Mouse (Mus musculus) hindbrain, embryonic 16.5 days (tissue): ENCODE results near the gene Gdf5. TPM values are rescaled to one million over a fixed set of nuclear protein-coding genes. Genes with fewer than 3 reads are reported as not detected.

ENCODE experiments used
- ATAC-seq: fragments of 200-750 bp; cut with Nextera tagmentation; 2 replicates; pipeline ENCODE4 v1.8.0; 2017; ENCODE audit warnings: moderate TSS enrichment, moderate library complexity
- H3K27ac ChIP-seq: fragments of 300-500 bp; sonication (generic); 2 replicates; pipeline ENCODE4 v1.5.1; 2014; ENCODE audit warnings: low read depth, mild to moderate bottlenecking, control low read depth, low read length, moderate library complexity
- H3K27me3 ChIP-seq: fragments of 300-500 bp; sonication (generic); replicated peaks from 2 replicates; pipeline ENCODE4 v1.6.1; 2014; ENCODE audit warnings: low read length; ENCODE audit not compliant: control insufficient read depth, insufficient read depth
- H3K36me3 ChIP-seq: fragments of 300-500 bp; sonication (generic); 2 replicates; pipeline ENCODE4 v1.6.1; 2014; ENCODE audit warnings: mild to moderate bottlenecking, low read length, moderate library complexity, mixed read lengths; ENCODE audit not compliant: control insufficient read depth, insufficient read depth
- H3K4me1 ChIP-seq: fragments of 300-500 bp; sonication (generic); 2 replicates; pipeline ENCODE4 v1.6.1; 2014; ENCODE audit warnings: low read depth, low read length; ENCODE audit not compliant: control insufficient read depth, insufficient read depth
- H3K4me2 ChIP-seq: fragments of 300-500 bp; sonication (generic); 2 replicates; pipeline ENCODE4 v1.6.1; 2014; ENCODE audit warnings: mild to moderate bottlenecking, low read length, control low read depth, moderate library complexity
- H3K4me3 ChIP-seq: fragments of 300-500 bp; sonication (generic); 2 replicates; pipeline ENCODE4 v1.5.1; 2014; ENCODE audit warnings: mild to moderate bottlenecking, low read length, control low read depth, moderate library complexity
- H3K9ac ChIP-seq: fragments of 300-500 bp; sonication (generic); 2 replicates; pipeline ENCODE4 v1.6.1; 2014; ENCODE audit warnings: low read depth, mild to moderate bottlenecking, control low read depth, low read length, moderate library complexity
- H3K9me3 ChIP-seq: fragments of 300-500 bp; sonication (generic); 2 replicates; pipeline ENCODE4 v1.6.1; 2014; ENCODE audit warnings: mild to moderate bottlenecking, low read length, moderate library complexity; ENCODE audit not compliant: control insufficient read depth
- WGBS: fragments of 180-500 bp; shearing (Covaris S2); extraction: QIAGEN DNeasy Blood & Tissue Kit; methylation state at CpG from one replicate; pipeline ENCODE4 v1.1.7; 2014; 5-methylcytosine and 5-hydroxymethylcytosine counted together
- polyA plus RNA-seq: library from polyadenylated mRNA; unstranded; fragments of >200 nt; fragmentation: Nextera tagmentation; extraction: Ambion mirVana; gene quantifications from 2 replicates; pipeline ENCODE4 v1.2.1, GENCODE M21; 2015

Gdf5 gene
- polyA plus RNA-seq, 1 experiment from 2014 or later = 2.3 TPM

- Histone ChIP-seq H3K4me3 (no peak overlapping the region), H3K36me3 (peaks cover 17% of the 10 kb centered on the region; the same call in 1 of the 2 replicates), H3K27me3 (no peaks in the 10 kb centered on the region), H3K4me1 (no peaks in the 10 kb centered on the region), H3K9me3 (no peaks in the 10 kb centered on the region), H3K4me2 (no peak overlapping the region), H3K9ac (no peak overlapping the region), H3K27ac (no peak overlapping the region)
- ATAC-seq = peak; percentile 61; the same call in 1 of the 2 replicates
- 33% methylated on average over 1 of the region's 1 CpGs for whole genome bisulfite sequencing
Measured at GRCm38 (mm10) chr2:155962991-155963390, 17.8 kb upstream of the Gdf5 start.

GRCm38 (mm10) chr2:155961862-155962261, 16.7 kb upstream of the Gdf5 start:
- no peak overlapping the region for H3K4me3 ChIP-seq
- H3K36me3 ChIP-seq = peaks cover 11% of the 10 kb centered on the region; the same call in 1 of the 2 replicates
- H3K9me3 ChIP-seq = no peaks in the 10 kb centered on the region
- H3K27me3 ChIP-seq = no peaks in the 10 kb centered on the region
- H3K4me2 ChIP-seq = no peak overlapping the region
- H3K4me1 ChIP-seq = peaks cover 6% of the 10 kb centered on the region
- ATAC-seq = no peak
- WGBS = 66% methylated on average over 9 of the region's 10 CpGs
- H3K27ac ChIP-seq = no peak overlapping the region
- H3K9ac ChIP-seq = no peak overlapping the region

GRCm38 (mm10) chr2:155959981-155960380, 14.8 kb upstream of the Gdf5 start:
- 92% methylated on average over 5 of the region's 5 CpGs for WGBS
- no peak for ATAC-seq
- Histone ChIP-seq H3K4me3 (no peak overlapping the region), H3K4me1 (peaks cover 6% of the 10 kb centered on the region), H3K27ac (no peak overlapping the region), H3K9me3 (no peaks in the 10 kb centered on the region), H3K9ac (no peak overlapping the region), H3K27me3 (no peaks in the 10 kb centered on the region), H3K36me3 (0 out of 2 replicates have a peak, but pooled peaks cover 2% of the 10 kb centered on the region), H3K4me2 (no peak overlapping the region)

GRCm38 (mm10) chr2:155956134-155957059, 11.2 kb upstream of the Gdf5 start, which contains the start of gene Cep250:
Cep250 (plus strand) TSS chr2:155956458.
- H3K27ac ChIP-seq = peak within 1 kb of the TSS; percentile 90
- H3K9ac ChIP-seq = peak within 1 kb of the TSS; percentile 90
- peaks cover 6% of the 10 kb centered on the region for H3K4me1 ChIP-seq
- H3K4me2 ChIP-seq = peak within 1 kb of the TSS; percentile 57
- H3K36me3 ChIP-seq = no peaks in the 10 kb centered on the region
- peak; percentile 97 for ATAC-seq
- H3K9me3 ChIP-seq = no peaks in the 10 kb centered on the region
- 0% methylated on average over 53 of the region's 59 CpGs for WGBS
- no peaks in the 10 kb centered on the region for H3K27me3 ChIP-seq
- H3K4me3 ChIP-seq = peak within 1 kb of the TSS; percentile 75

GRCm38 (mm10) chr2:155952006-155952405, 6.8 kb upstream of the Gdf5 start:
- Histone ChIP-seq H3K4me3 (no peak overlapping the region), H3K4me1 (no peaks in the 10 kb centered on the region), H3K9ac (no peak overlapping the region), H3K4me2 (no peak overlapping the region), H3K9me3 (no peaks in the 10 kb centered on the region), H3K27me3 (no peaks in the 10 kb centered on the region), H3K36me3 (no peaks in the 10 kb centered on the region), H3K27ac (no peak overlapping the region)
- ATAC-seq = no peak

GRCm38 (mm10) chr2:155949362-155949761, 4.2 kb upstream of the Gdf5 start:
- Histone ChIP-seq H3K9ac (no peak overlapping the region), H3K4me3 (no peak overlapping the region), H3K4me1 (no peaks in the 10 kb centered on the region), H3K4me2 (no peak overlapping the region), H3K9me3 (no peaks in the 10 kb centered on the region), H3K27ac (no peak overlapping the region), H3K36me3 (no peaks in the 10 kb centered on the region), H3K27me3 (no peaks in the 10 kb centered on the region; the same call in 1 of the 2 replicates)
- 0 out of 2 replicates have a peak, but pooled peaks have one; percentile 52 for ATAC-seq
- 17% methylated on average over 6 of the region's 6 CpGs for WGBS

GRCm38 (mm10) chr2:155947390-155948002, 2.3 kb upstream of the Gdf5 start:
- no peak for ATAC-seq
- Histone ChIP-seq H3K27ac (no peak overlapping the region), H3K4me2 (no peak overlapping the region), H3K36me3 (no peaks in the 10 kb centered on the region), H3K9ac (no peak overlapping the region), H3K4me3 (no peak overlapping the region), H3K4me1 (peaks cover 4% of the 10 kb centered on the region; the same call in 1 of the 2 replicates), H3K9me3 (no peaks in the 10 kb centered on the region), H3K27me3 (no peaks in the 10 kb centered on the region; the same call in 1 of the 2 replicates)
- WGBS = 64% methylated on average over 5 of the region's 5 CpGs

- WGBS = 13% methylated on average over 4 of the region's 4 CpGs
- Histone ChIP-seq H3K27me3 (no peaks in the 10 kb centered on the region; the same call in 1 of the 2 replicates), H3K4me3 (no peak overlapping the region), H3K9me3 (no peaks in the 10 kb centered on the region), H3K4me2 (no peak overlapping the region), H3K9ac (no peak overlapping the region), H3K36me3 (no peaks in the 10 kb centered on the region), H3K27ac (no peak overlapping the region), H3K4me1 (peaks cover 4% of the 10 kb centered on the region; the same call in 1 of the 2 replicates)
- no peak for ATAC-seq
Measured at GRCm38 (mm10) chr2:155946499-155946898, 1.3 kb upstream of the Gdf5 start.

- Histone ChIP-seq H3K9ac (no peak overlapping the region), H3K27ac (no peak overlapping the region), H3K27me3 (no peaks in the 10 kb centered on the region; the same call in 1 of the 2 replicates), H3K4me2 (no peak overlapping the region), H3K9me3 (no peaks in the 10 kb centered on the region), H3K36me3 (no peaks in the 10 kb centered on the region), H3K4me1 (peaks cover 4% of the 10 kb centered on the region; the same call in 1 of the 2 replicates), H3K4me3 (no peak overlapping the region)
- no peak for ATAC-seq
- 3% methylated on average over 7 of the region's 7 CpGs for WGBS
Measured at GRCm38 (mm10) chr2:155946069-155946468, 902 bp upstream of the Gdf5 start.
